Mouse (Mus musculus) lung, embryonic 15.5 days (tissue): ENCODE measurements around the gene Capn15. TPM values are rescaled to one million over a fixed set of nuclear protein-coding genes. Genes with fewer than 3 reads are reported as not detected.
A peak's percentile ranks its signal among the peaks of the same experiment; 100 is the strongest.

Source experiments
- ATAC-seq: fragments of 200-750 bp; cut with Nextera tagmentation; 2 replicates; pipeline ENCODE4 v1.8.0; 2017; ENCODE audit warnings: moderate number of reproducible peaks, borderline replicate concordance; ENCODE audit not compliant: low FRiP score, low TSS enrichment; ENCODE audit errors: extremely low read depth
- H3K27ac ChIP-seq: fragments of 300-500 bp; sonication (generic); 2 replicates; pipeline ENCODE4 v1.5.1; 2015; ENCODE audit warnings: moderate library complexity, mild to moderate bottlenecking, inconsistent platforms
- H3K27me3 ChIP-seq: fragments of 300-500 bp; sonication (generic); 2 replicates; pipeline ENCODE4 v1.6.1; 2015; ENCODE audit warnings: inconsistent platforms
- H3K36me3 ChIP-seq: fragments of 300-500 bp; sonication (generic); 2 replicates; pipeline ENCODE4 v1.6.1; 2015; ENCODE audit warnings: inconsistent platforms
- H3K4me1 ChIP-seq: fragments of 300-500 bp; sonication (generic); 2 replicates; pipeline ENCODE4 v1.6.1; 2015; ENCODE audit warnings: inconsistent platforms
- H3K4me2 ChIP-seq: fragments of 300-500 bp; sonication (generic); 2 replicates; pipeline ENCODE4 v1.6.1; 2015; ENCODE audit warnings: inconsistent platforms, mild to moderate bottlenecking, moderate library complexity
- H3K4me3 ChIP-seq: fragments of 300-500 bp; sonication (generic); 2 replicates; pipeline ENCODE4 v1.5.1; 2015; ENCODE audit warnings: mild to moderate bottlenecking, inconsistent platforms
- H3K9ac ChIP-seq: fragments of 300-500 bp; sonication (generic); 2 replicates; pipeline ENCODE4 v1.6.1; 2015; ENCODE audit warnings: inconsistent platforms
- H3K9me3 ChIP-seq: fragments of 300-500 bp; sonication (generic); 2 replicates; pipeline ENCODE4 v1.6.1; 2016; ENCODE audit warnings: inconsistent platforms
- WGBS: fragments of 180-500 bp; shearing (Covaris S2); methylation state at CpG from one replicate; pipeline ENCODE4 v1.1.7; 2015; 5-methylcytosine and 5-hydroxymethylcytosine counted together
- polyA plus RNA-seq: library from polyadenylated mRNA; unstranded; fragments of >200 nt; fragmentation: Nextera tagmentation; extraction: Ambion mirVana; gene quantifications from 2 replicates; pipeline ENCODE4 v1.2.1, GENCODE M21; 2015

Gene Capn15
- polyA plus RNA-seq, 1 experiment from 2014 or later: 21.9 TPM

- 85% methylated on average over 5 of the region's 5 CpGs for WGBS
- H3K4me2 ChIP-seq: no peak overlapping the region
- no peak overlapping the region for H3K4me3 ChIP-seq
- peaks cover 36% of the 10 kb centered on the region for H3K36me3 ChIP-seq
- no peak for ATAC-seq
- H3K27me3 ChIP-seq: no peaks in the 10 kb centered on the region
- no peak overlapping the region for H3K27ac ChIP-seq
- no peaks in the 10 kb centered on the region for H3K4me1 ChIP-seq
- no peak overlapping the region for H3K9ac ChIP-seq
- no peaks in the 10 kb centered on the region for H3K9me3 ChIP-seq
Observed at GRCm38 (mm10) chr17:25990331-25990730, 4.7 kb upstream of the Capn15 start.

- 9% methylated on average over 17 of the region's 17 CpGs for WGBS
- H3K27ac ChIP-seq: peak overlapping the region; percentile 72
- peak overlapping the region; percentile 79 for H3K4me3 ChIP-seq
- H3K4me2 ChIP-seq: peak overlapping the region; percentile 79
- ATAC-seq: no peak
- H3K9me3 ChIP-seq: no peaks in the 10 kb centered on the region
- no peaks in the 10 kb centered on the region for H3K27me3 ChIP-seq
- H3K4me1 ChIP-seq: peaks cover 26% of the 10 kb centered on the region
- H3K9ac ChIP-seq: peak overlapping the region; percentile 72
- H3K36me3 ChIP-seq: peaks cover 3% of the 10 kb centered on the region; the same call in 1 of the 2 replicates
Observed at GRCm38 (mm10) chr17:25984556-25985305, 865 bp downstream of the Capn15 start.

GRCm38 (mm10) chr17:25984066-25984465, 1.5 kb downstream of the Capn15 start:
- no peak overlapping the region for H3K27ac ChIP-seq
- 97% methylated on average over 1 of the region's 1 CpGs for WGBS
- peak overlapping the region; percentile 72; the same call in 1 of the 2 replicates for H3K9ac ChIP-seq
- H3K36me3 ChIP-seq: no peaks in the 10 kb centered on the region
- no peaks in the 10 kb centered on the region for H3K27me3 ChIP-seq
- no peak for ATAC-seq
- peak overlapping the region; percentile 79 for H3K4me2 ChIP-seq
- H3K4me3 ChIP-seq: peak overlapping the region; percentile 79
- H3K4me1 ChIP-seq: peaks cover 31% of the 10 kb centered on the region
- no peaks in the 10 kb centered on the region for H3K9me3 ChIP-seq

DNA sequence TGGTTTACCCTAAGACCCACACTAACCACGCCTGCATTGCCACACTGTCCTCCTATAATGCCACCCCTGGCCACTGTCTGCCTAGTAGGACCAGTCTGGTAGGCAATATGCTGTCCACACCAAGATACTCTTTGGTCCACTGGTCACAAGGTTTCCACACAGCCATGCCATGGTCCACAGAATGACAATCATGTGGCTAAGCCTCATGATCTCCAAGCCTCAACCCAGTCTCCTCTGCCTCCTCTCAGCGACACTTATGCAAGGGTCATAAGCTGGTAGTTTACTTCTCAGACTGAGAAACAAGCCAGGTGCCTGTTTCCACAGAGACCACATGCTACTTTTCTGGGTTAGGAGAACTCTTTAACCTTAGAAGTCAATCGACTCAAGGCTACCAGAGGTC, 2.7 kb downstream of the Capn15 start:
- 86% methylated on average over 3 of the region's 3 CpGs for WGBS
- H3K4me1 ChIP-seq: peaks cover 31% of the 10 kb centered on the region
- no peaks in the 10 kb centered on the region for H3K9me3 ChIP-seq
- no peak overlapping the region for H3K4me3 ChIP-seq
- no peak overlapping the region for H3K9ac ChIP-seq
- no peak overlapping the region for H3K4me2 ChIP-seq
- H3K27me3 ChIP-seq: no peaks in the 10 kb centered on the region
- no peak for ATAC-seq
- H3K27ac ChIP-seq: no peak overlapping the region
- no peaks in the 10 kb centered on the region for H3K36me3 ChIP-seq

DNA sequence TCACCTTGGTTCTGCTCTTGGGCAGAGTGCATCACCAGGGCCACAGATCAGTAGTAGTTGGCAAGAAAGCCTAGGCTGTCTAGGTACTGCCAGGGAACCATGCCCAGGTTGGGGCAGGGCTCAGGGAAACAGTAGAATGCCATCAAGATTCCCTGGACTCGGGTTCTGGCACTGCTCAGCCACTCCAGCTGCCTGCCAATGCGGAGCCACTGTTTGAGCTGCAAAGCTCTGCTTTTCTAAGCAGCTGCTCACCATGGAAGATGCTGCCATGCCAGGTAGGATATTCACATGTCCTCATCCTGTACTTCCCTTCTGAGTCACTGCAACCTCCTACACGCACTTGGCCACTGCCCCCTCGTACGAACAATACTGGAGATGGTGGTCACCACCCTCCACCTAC, 4.7 kb downstream of the Capn15 start:
- no peak for ATAC-seq

GRCm38 (mm10) chr17:25979829-25980738, 5.5 kb downstream of the Capn15 start:
- no peaks in the 10 kb centered on the region for H3K36me3 ChIP-seq
- H3K9me3 ChIP-seq: no peaks in the 10 kb centered on the region
- H3K4me1 ChIP-seq: peaks cover 31% of the 10 kb centered on the region
- H3K4me2 ChIP-seq: no peak overlapping the region
- H3K27ac ChIP-seq: peak overlapping the region; percentile 10; the same call in 1 of the 2 replicates
- no peaks in the 10 kb centered on the region for H3K27me3 ChIP-seq
- H3K9ac ChIP-seq: no peak overlapping the region
- no peak overlapping the region for H3K4me3 ChIP-seq
- WGBS: 72% methylated on average over 5 of the region's 5 CpGs
- no peak for ATAC-seq

More for the DNA sequence above, 4.7 kb downstream of the Capn15 start:
- peaks cover 31% of the 10 kb centered on the region for H3K4me1 ChIP-seq
- no peak overlapping the region for H3K27ac ChIP-seq
- no peak overlapping the region for H3K9ac ChIP-seq
- no peak overlapping the region for H3K4me3 ChIP-seq
- no peaks in the 10 kb centered on the region for H3K36me3 ChIP-seq
- no peaks in the 10 kb centered on the region for H3K27me3 ChIP-seq
- 88% methylated on average over 5 of the region's 5 CpGs for WGBS
- H3K4me2 ChIP-seq: no peak overlapping the region
- H3K9me3 ChIP-seq: no peaks in the 10 kb centered on the region

- H3K9ac ChIP-seq: no peak overlapping the region
- no peaks in the 10 kb centered on the region for H3K27me3 ChIP-seq
- no peaks in the 10 kb centered on the region for H3K36me3 ChIP-seq
- no peaks in the 10 kb centered on the region for H3K9me3 ChIP-seq
- 76% methylated on average over 4 of the region's 4 CpGs for WGBS
- no peak overlapping the region for H3K4me2 ChIP-seq
- ATAC-seq: no peak
- no peak overlapping the region for H3K4me3 ChIP-seq
- H3K27ac ChIP-seq: no peak overlapping the region
- peaks cover 21% of the 10 kb centered on the region for H3K4me1 ChIP-seq
Observed at GRCm38 (mm10) chr17:25970954-25971707, 14.5 kb downstream of the Capn15 start.

- Histone ChIP-seq H3K27ac (no peak overlapping the region), H3K4me3 (no peak overlapping the region), H3K4me1 (peaks cover 21% of the 10 kb centered on the region), H3K9ac (no peak overlapping the region), H3K27me3 (no peaks in the 10 kb centered on the region), H3K36me3 (no peaks in the 10 kb centered on the region), H3K4me2 (no peak overlapping the region), H3K9me3 (no peaks in the 10 kb centered on the region)
- WGBS: 92% methylated on average over 9 of the region's 9 CpGs
- ATAC-seq: no peak
Observed at GRCm38 (mm10) chr17:25970448-25970847, 15.1 kb downstream of the Capn15 start.

- Histone ChIP-seq H3K9me3 (no peaks in the 10 kb centered on the region), H3K9ac (no peak overlapping the region), H3K4me1 (peaks cover 21% of the 10 kb centered on the region), H3K4me3 (no peak overlapping the region), H3K27ac (peak overlapping the region; percentile 51), H3K36me3 (no peaks in the 10 kb centered on the region), H3K4me2 (no peak overlapping the region), H3K27me3 (no peaks in the 10 kb centered on the region)
- ATAC-seq: no peak; the same call in 1 of the 2 replicates
- 64% methylated on average over 1 of the region's 1 CpGs for WGBS
Observed at GRCm38 (mm10) chr17:25968176-25968575, 17.4 kb downstream of the Capn15 start.

DNA sequence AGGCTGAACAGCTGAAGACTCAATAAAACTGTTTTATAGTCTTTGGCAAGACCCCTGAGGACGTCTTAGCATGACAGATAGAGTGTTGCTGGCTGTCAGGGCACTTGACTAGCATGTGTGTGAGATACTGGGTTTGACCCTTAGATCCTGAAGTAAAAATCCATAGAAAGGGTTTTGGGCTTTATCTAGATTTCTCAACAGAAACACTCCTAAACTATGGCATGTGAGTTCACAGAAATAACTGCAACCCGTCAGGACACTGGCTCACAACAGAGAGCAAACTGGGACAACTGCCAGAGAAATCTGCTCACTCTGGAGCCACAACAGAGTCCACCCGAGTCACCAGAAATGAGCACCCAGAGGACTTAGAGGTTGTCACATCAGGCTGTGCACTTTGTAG, 17.9 kb downstream of the Capn15 start:
- Histone ChIP-seq H3K9ac (no peak overlapping the region), H3K4me3 (no peak overlapping the region), H3K27ac (peak overlapping the region; percentile 51), H3K36me3 (no peaks in the 10 kb centered on the region), H3K4me1 (peaks cover 21% of the 10 kb centered on the region), H3K4me2 (no peak overlapping the region), H3K9me3 (no peaks in the 10 kb centered on the region), H3K27me3 (no peaks in the 10 kb centered on the region)
- WGBS: 25% methylated on average over 3 of the region's 3 CpGs
- ATAC-seq: peak; percentile 55; the same call in 1 of the 2 replicates

GRCm38 (mm10) chr17:25964271-25964670, 21.3 kb downstream of the Capn15 start:
- WGBS: 77% methylated on average over 7 of the region's 7 CpGs
- no peak overlapping the region for H3K27ac ChIP-seq
- H3K9me3 ChIP-seq: no peaks in the 10 kb centered on the region
- H3K27me3 ChIP-seq: no peaks in the 10 kb centered on the region
- H3K4me3 ChIP-seq: no peak overlapping the region
- H3K36me3 ChIP-seq: peaks cover 4% of the 10 kb centered on the region; the same call in 1 of the 2 replicates
- no peak for ATAC-seq
- no peak overlapping the region for H3K9ac ChIP-seq
- H3K4me1 ChIP-seq: peaks cover 21% of the 10 kb centered on the region
- H3K4me2 ChIP-seq: no peak overlapping the region
